Mouse (Mus musculus) heart, postnatal 25 days (tissue): ENCODE data around the gene Nsf. TPM values are rescaled to one million over a fixed set of nuclear protein-coding genes. Genes with fewer than 3 reads are reported as not detected.
A peak's percentile ranks its signal among the peaks of the same experiment; 100 is the strongest.
"Not testable (repeated sequence)": the region's sequence is repeated elsewhere in the genome, so short reads cannot be mapped to it uniquely, and the experiment has no call there.

Source experiments
- DNase-seq: peaks from one replicate; pipeline ENCODE4 v3.0.0; 2022; ENCODE audit warnings: low spot score
- intact Hi-C: fragments of 180-260 bp; cut with DNase I; formaldehyde crosslinking; loops from one replicate; pipeline ENCODE4 v1.15.1; 2025
- total RNA-seq, 2 experiments: library from RNA; stranded (reverse); gene quantifications; 2 replicates each; pipeline ENCODE4 v1.2.3; 2021

The Nsf gene
- total RNA-seq, 2 experiments from 2014 or later, result 31.3 to 31.9 TPM

DNA sequence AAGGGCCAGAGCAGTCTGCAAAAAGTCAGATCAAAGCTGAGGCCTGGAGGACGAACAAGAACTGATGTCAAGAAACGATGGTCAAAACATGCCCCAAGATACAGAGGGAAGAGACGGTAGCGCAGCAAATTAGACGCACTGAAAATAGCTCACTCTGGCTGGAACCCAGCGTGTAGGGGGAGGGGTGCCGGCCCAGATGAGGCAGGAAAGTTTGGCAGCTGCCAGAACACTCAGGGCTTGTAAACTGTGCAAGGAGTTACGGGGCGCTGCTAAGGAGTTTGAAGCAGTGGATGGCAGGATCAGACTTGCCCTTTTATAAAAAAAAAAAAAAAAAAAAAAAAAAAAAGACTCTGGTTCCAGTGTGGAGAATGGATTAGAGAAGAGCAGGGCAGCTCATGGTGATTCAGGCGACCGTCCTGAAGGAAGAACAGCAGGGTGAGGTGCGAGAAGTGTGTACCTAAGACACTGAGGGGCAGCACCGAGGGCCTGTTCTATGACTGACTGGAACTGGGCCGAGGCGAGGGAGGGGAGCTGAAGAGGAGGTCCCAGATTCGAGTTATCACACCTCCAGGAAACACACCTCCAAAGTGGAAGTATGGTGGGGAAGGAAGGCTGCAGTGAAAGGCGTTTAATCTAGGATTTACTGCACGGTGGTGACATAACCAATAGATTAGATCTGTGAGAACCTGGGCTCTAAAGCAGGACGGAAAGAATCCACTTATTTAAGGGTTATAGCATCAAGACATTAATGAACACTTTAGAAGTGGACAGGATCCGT, 52.9 kb downstream of the Nsf start:
- DNase-seq, result peak; percentile 13
- intact Hi-C loops, result no loop called here

DNA sequence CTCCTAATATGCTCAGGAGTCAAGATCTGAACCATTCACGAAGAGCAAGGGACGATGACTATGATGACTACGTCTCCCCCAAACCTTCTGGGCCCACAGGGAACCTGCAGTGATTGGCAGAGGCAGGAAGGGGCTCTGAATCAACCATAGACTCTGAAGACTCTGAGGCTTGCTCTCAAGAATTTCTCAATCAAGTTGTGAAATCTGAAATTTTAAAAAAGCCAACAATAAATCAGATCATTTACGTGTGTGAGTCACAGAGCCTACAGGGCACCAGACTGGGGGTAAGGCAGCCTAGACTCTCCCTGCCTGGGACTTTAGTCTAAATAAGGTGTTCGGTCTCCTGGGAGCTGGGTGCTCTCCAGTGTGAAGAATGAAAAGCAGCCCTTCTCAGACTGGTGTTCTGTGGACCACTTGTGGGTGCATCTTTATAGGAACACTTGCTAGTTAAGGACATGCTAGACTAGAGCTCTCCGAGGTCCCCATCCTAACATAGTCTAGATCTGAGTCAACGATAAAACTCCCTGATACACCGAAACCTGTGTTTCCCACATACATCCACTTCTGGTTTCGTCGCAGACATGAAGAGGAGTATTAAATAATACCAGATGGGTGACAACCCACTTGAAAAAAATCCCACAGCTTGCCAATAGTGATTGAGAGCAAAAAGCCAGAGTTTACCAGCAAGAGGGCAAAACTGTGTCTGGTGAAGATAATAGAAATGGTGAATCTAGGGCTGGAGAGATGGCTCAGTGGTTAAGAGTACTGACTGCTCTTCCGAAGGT, 56.7 kb downstream of the Nsf start:
- no peak for DNase-seq
- intact Hi-C loops, result no loop called here

GRCm38 (mm10) chr11:103896056-103896455, 57.8 kb downstream of the Nsf start:
- intact Hi-C loops, result no loop called here
- no peak for DNase-seq

GRCm38 (mm10) chr11:103892831-103893230, 61.0 kb downstream of the Nsf start:
- DNase-seq, result no peak
- intact Hi-C loops, result no loop called here

DNA sequence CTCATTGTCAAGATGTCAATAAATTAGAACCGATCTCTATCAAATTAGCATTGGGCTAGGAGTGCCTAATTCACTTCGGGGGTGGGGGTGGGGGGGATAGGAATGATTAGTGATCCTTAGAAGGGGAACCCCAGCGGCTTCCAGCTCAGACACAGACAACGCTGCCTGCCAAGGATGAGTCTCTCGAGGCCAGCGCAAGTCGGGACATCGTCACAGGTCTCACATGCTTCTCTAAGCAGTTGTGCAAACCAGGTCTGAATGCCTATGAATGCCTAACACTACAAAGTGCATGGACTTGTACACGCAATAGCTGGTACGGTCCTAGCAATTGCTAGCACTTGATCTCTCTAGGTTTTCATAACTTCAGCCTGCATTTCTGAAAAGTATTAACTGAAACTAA, 62.1 kb downstream of the Nsf start:
- intact Hi-C loops, result no loop called here
- no peak for DNase-seq

- intact Hi-C loops, result no loop called here
- DNase-seq, result no peak
These were observed 63.3 kb downstream of the Nsf start for GRCm38 (mm10) chr11:103890337-103891186.

- intact Hi-C loops, result no loop called here
- no peak for DNase-seq
These were observed 66.0 kb downstream of the Nsf start for GRCm38 (mm10) chr11:103887724-103888410.

GRCm38 (mm10) chr11:103884749-103885383, 69.0 kb downstream of the Nsf start:
- DNase-seq, result no peak
- intact Hi-C loops, result no loop called here

- intact Hi-C loops, result no loop called here
- no peak for DNase-seq
These were observed 70.1 kb downstream of the Nsf start for GRCm38 (mm10) chr11:103883793-103884192.

GRCm38 (mm10) chr11:103879476-103879875, 74.4 kb downstream of the Nsf start:
- intact Hi-C loops, DNase-seq: not testable (repeated sequence)

- intact Hi-C loops, result no loop called here
- no peak for DNase-seq
These were observed 75.4 kb downstream of the Nsf start for GRCm38 (mm10) chr11:103878441-103878840.

- intact Hi-C loops, result no loop called here
- no peak for DNase-seq
These were observed 83.5 kb downstream of the Nsf start for GRCm38 (mm10) chr11:103870352-103870751.

GRCm38 (mm10) chr11:103867702-103868101, 86.2 kb downstream of the Nsf start:
- intact Hi-C loops, result no loop called here
- no peak for DNase-seq

DNA sequence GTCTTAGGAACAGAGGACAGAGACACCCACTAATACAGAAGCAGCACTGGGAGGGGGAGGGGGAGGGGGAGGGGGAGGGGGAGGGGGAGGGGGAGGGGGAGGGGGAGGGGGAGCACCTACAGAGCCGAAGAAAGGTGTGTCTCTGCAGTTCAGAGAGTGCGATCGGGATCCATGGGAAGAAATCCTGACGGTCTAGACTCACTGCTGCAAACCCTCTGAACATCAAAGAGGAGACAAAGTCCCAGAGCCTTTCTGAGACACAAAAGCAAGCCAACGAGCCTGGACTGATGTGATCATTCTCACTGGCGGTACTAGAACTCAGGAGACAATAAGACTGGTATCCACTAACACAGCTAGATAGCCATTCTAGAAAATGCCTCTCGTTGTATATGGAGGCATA, 88.5 kb downstream of the Nsf start:
- no peak for DNase-seq
- intact Hi-C loops, result no loop called here

DNA sequence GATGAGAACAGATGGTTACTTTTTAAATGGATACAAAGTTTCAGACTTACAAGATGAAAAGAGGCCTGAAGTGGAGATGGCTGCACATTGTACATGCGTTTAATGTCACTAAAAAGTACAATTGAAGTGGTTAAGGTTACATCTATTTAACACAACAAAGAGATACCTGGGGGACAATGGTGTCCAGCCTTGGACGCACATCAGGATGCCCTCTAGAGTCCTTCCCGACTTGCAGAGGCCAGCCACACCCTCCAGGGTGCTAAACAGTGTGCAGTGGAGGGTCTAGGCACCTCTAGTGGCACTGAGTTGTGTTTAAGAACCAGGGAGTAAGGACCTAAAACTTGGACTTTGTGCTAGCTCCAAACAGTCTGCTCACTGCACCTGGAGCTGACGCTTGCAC, 89.4 kb downstream of the Nsf start:
- intact Hi-C loops, result no loop called here

GRCm38 (mm10) chr11:103862951-103863350, 90.9 kb downstream of the Nsf start:
- intact Hi-C loops, result no loop called here
- no peak for DNase-seq

More for the DNA sequence above, 89.4 kb downstream of the Nsf start:
- no peak for DNase-seq

- no peak for DNase-seq
- intact Hi-C loops, result no loop called here
These were observed 93.8 kb downstream of the Nsf start for GRCm38 (mm10) chr11:103859933-103860610.

DNA sequence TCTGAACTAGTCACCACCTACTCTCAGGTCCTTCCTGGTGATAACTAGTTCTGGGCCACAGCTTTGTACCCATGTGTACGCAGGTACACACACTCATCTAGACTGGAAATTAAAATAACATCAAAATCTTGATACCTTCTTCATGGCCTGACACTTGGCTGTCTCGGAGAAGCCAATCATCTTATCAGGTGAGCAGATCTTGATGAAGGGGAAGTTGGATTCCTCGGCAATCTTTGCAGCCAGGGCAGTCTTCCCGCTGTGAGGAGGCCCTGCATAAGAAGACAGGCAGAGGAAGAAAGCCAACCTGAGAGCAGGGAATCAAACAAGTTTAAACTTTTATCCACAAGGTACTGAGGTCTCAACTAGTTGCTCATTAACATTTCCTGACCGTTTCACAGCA, 95.1 kb downstream of the Nsf start:
- intact Hi-C loops, result no loop called here
- DNase-seq, result no peak

DNA sequence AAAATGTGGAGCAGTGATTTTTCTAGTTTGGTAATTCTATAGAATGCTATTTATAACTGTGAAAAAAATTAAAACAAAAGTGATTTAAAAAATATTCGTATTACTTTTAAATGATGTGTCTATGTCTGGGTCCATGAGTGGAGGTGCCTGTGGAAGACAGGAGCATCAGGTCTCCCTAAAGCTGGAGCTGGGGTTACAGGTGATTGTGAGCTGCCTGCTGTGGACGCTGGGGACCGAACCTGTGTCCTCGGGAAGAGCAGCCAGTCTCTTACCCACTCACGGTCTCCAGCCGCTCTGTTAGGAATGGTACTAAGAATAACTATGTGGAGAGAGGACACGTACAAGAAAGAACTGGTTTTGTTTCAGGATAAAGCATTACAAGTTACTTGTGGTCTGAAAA, 97.2 kb downstream of the Nsf start:
- no peak for DNase-seq
- intact Hi-C loops, result no loop called here
